Mouse (Mus musculus) CH12.LX (cell line): ENCODE measurements around the gene Ercc6. TPM values are rescaled to one million over a fixed set of nuclear protein-coding genes. Genes with fewer than 3 reads are reported as not detected.
A peak's percentile ranks its signal among the peaks of the same experiment; 100 is the strongest.

Experiments
- DNase-seq: peaks from one replicate; pipeline ENCODE4 v3.0.0-alpha.2; 2013; ENCODE audit errors: extremely low read depth
- H3K27ac ChIP-seq: 2 replicates; pipeline ENCODE4 v1.5.1; 2012; ENCODE audit warnings: low read depth, mild to moderate bottlenecking, control low read depth, moderate library complexity; ENCODE audit not compliant: insufficient read depth
- H3K27me3 ChIP-seq: replicated peaks from 2 replicates; pipeline ENCODE3; 2012; ENCODE audit warnings: inconsistent platforms
- H3K36me3 ChIP-seq, 2 experiments: replicated peaks in 1 of 2; 2 replicates each; pipeline versions ENCODE3 to v1.6.1; 2012; ENCODE audit warnings: inconsistent platforms in 1 of 2, low read length in 1 of 2, mild to moderate bottlenecking in 1 of 2, mixed read lengths in 1 of 2, moderate library complexity in 1 of 2; ENCODE audit not compliant: control insufficient read depth in 1 of 2, insufficient read depth in 1 of 2
- H3K4me1 ChIP-seq, 2 experiments: 2 replicates each; pipeline ENCODE4 v1.6.1; 2012; ENCODE audit warnings: inconsistent platforms in 1 of 2, moderate library complexity in 1 of 2; ENCODE audit not compliant: insufficient read depth in 2 of 2, control insufficient read depth in 1 of 2
- H3K4me2 ChIP-seq: 2 replicates; pipeline ENCODE4 v1.6.1; 2012; ENCODE audit warnings: low read depth, mild to moderate bottlenecking, control low read depth; ENCODE audit not compliant: poor library complexity, insufficient read depth, severe bottlenecking
- H3K4me3 ChIP-seq, 3 experiments: fragments of 150-350 bp in 1 of 3; sonication (generic) in 1 of 3; replicated peaks in 1 of 3; 2 replicates each; pipeline versions ENCODE3 to v1.5.1; 2011 to 2012; ENCODE audit warnings: low read depth in 2 of 3, low read length in 2 of 3, mild to moderate bottlenecking in 2 of 3, moderate library complexity in 2 of 3, control low read depth in 1 of 3, improper control_type of control experiment in 1 of 3, inconsistent platforms in 1 of 3, mixed read lengths in 1 of 3; ENCODE audit not compliant: poor library complexity in 1 of 3
- H3K79me2 ChIP-seq: replicated peaks from 2 replicates; pipeline ENCODE4 v1.6.1; 2012; ENCODE audit warnings: mild to moderate bottlenecking, moderate library complexity; ENCODE audit not compliant: control insufficient read depth, poor library complexity, insufficient read depth, severe bottlenecking; ENCODE audit errors: extremely low read depth
- H3K9ac ChIP-seq: 2 replicates; pipeline ENCODE4 v1.6.1; 2012; ENCODE audit warnings: low read depth, mild to moderate bottlenecking, control low read depth, moderate library complexity; ENCODE audit not compliant: insufficient read depth
- H3K9me3 ChIP-seq: replicated peaks from 2 replicates; pipeline ENCODE3; 2012; ENCODE audit warnings: low read length, inconsistent platforms, mixed read lengths
- BHLHE40 ChIP-seq: IDR thresholded peaks from 2 replicates; pipeline ENCODE4 v1.6.1; 2011; ENCODE audit warnings: mild to moderate bottlenecking, low read depth, low read length, improper control_type of control experiment
- CHD2 ChIP-seq: IDR thresholded peaks from 2 replicates; pipeline ENCODE4 v1.6.1; 2011; ENCODE audit warnings: low read length, improper control_type of control experiment
- CTCF ChIP-seq, 2 experiments: IDR thresholded peaks in 1 of 2; conservative IDR thresholded peaks in 1 of 2; 2 replicates each; pipeline ENCODE4 v1.5.1; 2011 to 2012; ENCODE audit warnings: low read depth in 2 of 2, low read length in 2 of 2, improper control_type of control experiment in 1 of 2, inconsistent platforms in 1 of 2, mild to moderate bottlenecking in 1 of 2, moderate library complexity in 1 of 2
- E2F4 ChIP-seq: IDR thresholded peaks from 2 replicates; pipeline ENCODE4 v1.6.1; 2011; ENCODE audit warnings: low read depth, low read length, improper control_type of control experiment; ENCODE audit not compliant: insufficient replicate concordance
- ELF1 ChIP-seq: IDR thresholded peaks from 2 replicates; pipeline ENCODE4 v1.6.1; 2014; ENCODE audit warnings: low read depth, mild to moderate bottlenecking, inconsistent platforms, low read length, improper control_type of control experiment
- EP300 ChIP-seq: IDR thresholded peaks from 2 replicates; pipeline ENCODE4 v1.6.1; 2011; ENCODE audit warnings: low read length, improper control_type of control experiment
- ETS1 ChIP-seq: conservative IDR thresholded peaks from 2 replicates; pipeline ENCODE4 v1.6.1; 2012; ENCODE audit warnings: low read depth, mild to moderate bottlenecking, inconsistent platforms, low read length, improper control_type of control experiment, moderate library complexity
- GABPA ChIP-seq: IDR thresholded peaks from 2 replicates; pipeline ENCODE4 v1.6.1; 2012; ENCODE audit warnings: low read depth, low read length, improper control_type of control experiment, inconsistent platforms; ENCODE audit not compliant: insufficient replicate concordance
- HCFC1 ChIP-seq: IDR thresholded peaks from 2 replicates; pipeline ENCODE4 v1.6.1; 2012; ENCODE audit warnings: low read depth, mild to moderate bottlenecking, inconsistent platforms, low read length, improper control_type of control experiment
- IRF4 ChIP-seq: IDR thresholded peaks from 2 replicates; pipeline ENCODE4 v1.6.1; 2014; ENCODE audit warnings: low read depth, mild to moderate bottlenecking, inconsistent platforms, low read length, improper control_type of control experiment
- MAX ChIP-seq: IDR thresholded peaks from 2 replicates; pipeline ENCODE4 v1.6.1; 2011; ENCODE audit warnings: low read length, improper control_type of control experiment
- MAZ ChIP-seq: IDR thresholded peaks from 2 replicates; pipeline ENCODE4 v1.6.1; 2012; ENCODE audit warnings: low read depth, mild to moderate bottlenecking, inconsistent platforms, low read length, improper control_type of control experiment, moderate library complexity
- MEF2A ChIP-seq: IDR thresholded peaks from 2 replicates; pipeline ENCODE4 v1.6.1; 2014; ENCODE audit warnings: low read depth, mild to moderate bottlenecking, inconsistent platforms, low read length, improper control_type of control experiment, borderline replicate concordance
- MYC ChIP-seq: IDR thresholded peaks from 2 replicates; pipeline ENCODE4 v1.6.1; 2011; ENCODE audit warnings: low read depth, mild to moderate bottlenecking, improper control_type of control experiment, low read length
- NELFE ChIP-seq: IDR thresholded peaks from 2 replicates; pipeline ENCODE4 v1.6.1; 2011; ENCODE audit warnings: low read depth, low read length, improper control_type of control experiment
- PAX5 ChIP-seq: IDR thresholded peaks from 2 replicates; pipeline ENCODE4 v1.6.1; 2012; ENCODE audit warnings: low read length, inconsistent platforms, mixed read lengths
- POLR2A ChIP-seq: IDR thresholded peaks from 2 replicates; pipeline ENCODE4 v1.6.1; 2011; ENCODE audit warnings: low read depth, mild to moderate bottlenecking, improper control_type of control experiment, low read length
- SMC3 ChIP-seq: IDR thresholded peaks from 2 replicates; pipeline ENCODE4 v1.6.1; 2011; ENCODE audit warnings: low read depth, low read length, improper control_type of control experiment
- TCF12 ChIP-seq: IDR thresholded peaks from 2 replicates; pipeline ENCODE4 v1.6.1; 2014; ENCODE audit warnings: low read depth, mild to moderate bottlenecking, inconsistent platforms, low read length, improper control_type of control experiment
- ZC3H11A ChIP-seq: IDR thresholded peaks from 2 replicates; pipeline ENCODE4 v1.6.1; 2012; ENCODE audit warnings: low read depth, mild to moderate bottlenecking, inconsistent platforms, low read length, improper control_type of control experiment
- ZKSCAN1 ChIP-seq: IDR thresholded peaks from 2 replicates; pipeline ENCODE4 v1.6.1; 2012; ENCODE audit warnings: low read depth, inconsistent platforms, low read length, improper control_type of control experiment, borderline replicate concordance
- dilution Hi-C: fragments of 300-500 bp; cut with MboI; formaldehyde crosslinking; loops from 2 replicates; pipeline ENCODE4 v1.14.3; 2020; ENCODE audit warnings: low sequenced_read_pairs; ENCODE audit not compliant: extremely low pct_unique_long_range_greater_than_20kb, extremely low pct_ligation_motif_present
- in situ Hi-C: fragments of 300-500 bp; cut with MboI; formaldehyde crosslinking; loops from 3 replicates; pipeline ENCODE4 v1.14.3; 2019; ENCODE audit warnings: low sequenced_read_pairs, low pct_ligation_motif_present, low pct_unique_long_range_greater_than_20kb, mixed read lengths
- polyA plus RNA-seq: library from polyadenylated mRNA; unstranded; fragments of >175 nt; gene quantifications from 2 replicates; pipeline ENCODE4 v1.2.1, GENCODE M21; 2012; ENCODE audit warnings: low read depth; ENCODE audit not compliant: insufficient read length
- total RNA-seq, 2 experiments: library from RNA; depleted of rRNA; stranded (reverse); fragments of 300-350 nt in 1 of 2; fragments of >200 nt in 1 of 2; gene quantifications; 2 replicates each; pipeline ENCODE4 v1.2.3; 2012 to 2014

Ercc6 gene
- total and polyA plus RNA-seq, 3 experiments: 10.7 to 16.7 (median 15.3) TPM

DNA sequence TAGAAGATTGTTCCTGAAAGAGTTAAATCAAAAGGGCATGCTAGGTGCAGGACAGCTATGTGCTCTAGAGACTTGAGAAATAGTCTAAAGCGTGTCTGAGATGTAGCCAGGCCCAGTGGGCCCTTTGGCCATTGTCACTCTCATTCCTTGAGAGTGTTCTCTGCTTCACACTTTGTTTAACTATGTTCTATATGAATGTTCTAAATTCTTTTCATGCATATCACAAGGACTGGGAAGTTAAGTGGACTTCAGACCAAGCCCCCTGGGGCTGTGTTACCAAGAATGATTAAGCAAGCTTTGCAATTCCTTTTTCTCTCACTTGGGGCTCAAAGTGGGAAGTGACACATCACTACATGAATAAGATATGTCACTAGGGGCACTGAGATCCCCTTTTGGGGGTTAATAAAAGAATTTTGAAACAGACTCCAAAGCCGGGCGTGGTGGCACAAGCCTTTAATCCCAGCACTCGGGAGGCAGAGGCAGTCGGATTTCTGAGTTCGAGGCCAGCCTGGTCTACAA lies 3.8 kb upstream of the Ercc6 start:
- Histone ChIP-seq H3K79me2 (no peaks in the 10 kb centered on the region), H3K36me3 (no peaks in the 10 kb centered on the region), H3K27ac (no peak overlapping the region), H3K4me2 (no peak overlapping the region), H3K4me3 (no peak overlapping the region), H3K4me1 (peaks cover 0 to 34% of the 10 kb centered on the region in 2 experiments; a peak in 3 of 4 replicates), H3K9me3 (no peaks in the 10 kb centered on the region), H3K27me3 (no peaks in the 10 kb centered on the region), H3K9ac (no peak overlapping the region)
- in situ Hi-C loops (no loop called here), dilution Hi-C loops (no loop called here)
- DNase-seq: no peak
- no peak for TF ChIP-seq EP300

DNA sequence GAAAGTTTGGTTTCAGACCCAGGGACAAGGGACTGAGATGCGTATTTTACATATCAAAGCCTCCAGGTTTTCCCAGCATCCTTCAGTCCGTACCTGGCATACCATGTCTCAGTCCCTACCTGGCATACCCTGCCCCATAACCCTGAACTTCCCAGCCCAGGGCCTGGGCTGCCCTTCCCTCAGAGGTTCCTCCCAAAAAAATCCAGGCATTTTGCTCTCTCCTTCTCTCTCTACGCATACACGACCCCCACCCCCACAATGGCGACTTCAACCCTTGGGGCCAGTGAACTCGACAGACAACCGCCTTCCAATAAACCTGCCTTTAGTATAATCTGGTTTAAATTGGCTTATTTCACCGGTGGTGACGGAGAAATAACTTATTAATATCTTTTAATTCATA lies 409 bp upstream of the Ercc6 start:
- Histone ChIP-seq H3K4me3 (peak overlapping the region in 1 of 3 experiments; percentile 73), H3K9ac (no peak overlapping the region), H3K79me2 (no peaks in the 10 kb centered on the region; the same call in 1 of the 2 replicates), H3K27ac (no peak overlapping the region), H3K9me3 (no peaks in the 10 kb centered on the region), H3K4me1 (peaks cover 11 to 58% of the 10 kb centered on the region in 2 experiments), H3K4me2 (no peak overlapping the region), H3K27me3 (no peaks in the 10 kb centered on the region), H3K36me3 (peaks cover 7 to 17% of the 10 kb centered on the region in 2 experiments)
- in situ Hi-C loops (no loop called here), dilution Hi-C loops (no loop called here)
- DNase-seq: no peak
- TF ChIP-seq BHLHE40: no peak
- no peak for TF ChIP-seq ETS1
- TF ChIP-seq CTCF (conservative IDR thresholded peaks at IDR 0.05 in 1 of 2, IDR thresholded peaks at IDR 0.05 in 1 of 2; ENCODE audit: low read depth in 2 of 2, low read length in 2 of 2): no peak
- TF ChIP-seq GABPA: no peak
- TF ChIP-seq MEF2A: no peak
- TF ChIP-seq MAX: no peak
- TF ChIP-seq EP300: no peak
- TF ChIP-seq MAZ: no peak
- no peak for TF ChIP-seq PAX5
- TF ChIP-seq SMC3: no peak
- TF ChIP-seq ZC3H11A: no peak
- TF ChIP-seq POLR2A: no peak

DNA sequence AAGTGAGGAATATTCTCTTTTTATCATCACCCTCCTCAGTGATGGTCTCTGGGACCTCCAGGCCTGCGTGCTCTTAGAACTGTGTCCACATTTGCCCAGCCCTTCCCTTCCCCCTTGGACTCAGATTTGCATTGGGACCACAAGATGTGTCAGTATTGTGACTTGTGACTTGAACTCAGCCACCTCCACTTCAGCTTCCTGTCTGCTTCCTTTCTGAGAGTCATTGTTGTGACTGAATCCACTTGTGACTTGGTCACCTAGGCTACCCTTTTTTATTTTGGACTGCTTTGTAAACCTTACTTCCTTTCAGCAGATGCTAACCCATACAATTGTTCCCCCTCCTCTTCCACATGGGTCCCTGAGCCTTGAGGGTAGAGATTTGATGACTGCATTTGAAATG lies 2.8 kb downstream of the Ercc6 start:
- Histone ChIP-seq H3K9me3 (no peaks in the 10 kb centered on the region), H3K27me3 (no peaks in the 10 kb centered on the region)
- in situ Hi-C loops: no loop called here
- TF ChIP-seq ZKSCAN1 (no peak), NELFE (no peak), HCFC1 (no peak), BHLHE40 (peak; percentile 81), MYC (peak; percentile 35; the same call in 1 of the 2 replicates), CHD2 (0 out of 2 replicates have a peak, but pooled peaks have one; percentile 35), MEF2A (peak; percentile 12; the same call in 1 of the 2 replicates), E2F4 (no peak), ELF1 (0 out of 2 replicates have a peak, but pooled peaks have one; percentile 25), IRF4 (peak; percentile 21; the same call in 1 of the 2 replicates), TCF12 (peak; percentile 35; the same call in 1 of the 2 replicates), ETS1 (peak; percentile 87), EP300 (peak; percentile 62)
- TF ChIP-seq, all 38 proteins: peak for 9
- H3K36me3 ChIP-seq: peaks cover 25 to 45% of the 10 kb centered on the region in 2 experiments
- peak; percentile 93 for DNase-seq
- dilution Hi-C loops: no loop called here
- no peak overlapping the region for H3K9ac ChIP-seq
- H3K79me2 ChIP-seq: no peaks in the 10 kb centered on the region; the same call in 1 of the 2 replicates
- peaks cover 11 to 73% of the 10 kb centered on the region in 2 experiments for H3K4me1 ChIP-seq
- H3K27ac ChIP-seq: no peak overlapping the region
- H3K4me3 ChIP-seq: no peak overlapping the region
- H3K4me2 ChIP-seq: no peak overlapping the region; the same call in 1 of the 2 replicates
